Mouse (Mus musculus): ENCODE measurements around the gene Pou3f1. TPM values are rescaled to one million over a fixed set of nuclear protein-coding genes. Genes with fewer than 3 reads are reported as not detected.

The Pou3f1 gene
- polyA plus RNA-seq, 1 experiment from 2014 or later = not detected

DNA sequence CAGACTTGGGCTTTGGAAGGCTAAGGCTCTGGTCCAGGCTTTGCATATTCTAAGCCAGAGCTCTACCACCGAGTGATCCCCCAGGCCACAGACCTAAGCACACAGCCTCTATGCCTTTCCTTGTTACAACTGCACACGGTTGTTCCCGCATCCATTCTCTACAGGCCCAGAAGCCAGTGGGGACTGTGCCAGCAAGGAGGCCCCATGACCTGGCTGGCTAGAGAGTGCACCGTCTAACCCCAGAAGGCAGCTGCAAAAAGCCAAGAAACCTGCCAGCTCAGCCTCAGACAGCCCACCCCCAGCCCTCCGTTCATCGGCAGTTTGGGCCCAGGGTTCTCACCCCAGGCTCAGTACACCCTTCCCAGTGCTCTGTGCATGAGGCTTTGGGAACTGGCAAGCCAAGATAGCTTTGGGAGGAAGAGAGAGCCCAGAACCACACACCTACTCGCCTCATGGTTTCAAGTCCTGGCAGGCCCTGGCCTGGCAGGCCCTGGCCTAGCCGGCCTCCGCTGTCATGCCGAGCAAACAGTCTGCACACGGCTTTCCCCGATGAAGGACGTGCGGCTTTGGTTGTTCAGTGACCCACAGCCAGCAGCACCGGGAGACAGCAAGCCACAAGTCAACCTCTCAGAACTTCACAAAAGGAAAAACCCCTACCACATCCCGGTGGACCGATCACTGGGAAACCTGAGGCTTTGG is 17.9 kb downstream of the Pou3f1 start:
- TF ChIP-seq CTCF (IDR thresholded peaks at IDR 0.05; ENCODE audit: low read depth) = no peak
- no peak for TF ChIP-seq EP300 (IDR thresholded peaks at IDR 0.05; ENCODE audit: low read depth)
- Histone ChIP-seq H3K27me3 (ENCODE audit: insufficient read depth, low read length) (peaks cover 21% of the 10 kb centered on the region), H3K4me3 (ENCODE audit: low read depth, low read length) (no peak overlapping the region), H3K9me3 (ENCODE audit: low read length) (no peaks in the 10 kb centered on the region), H3K9ac (replicated peaks) (no peak overlapping the region), H3K4me2 (ENCODE audit: low read depth, low read length) (no peak overlapping the region), H3K27ac (ENCODE audit: low read depth) (no peak overlapping the region), H3K36me3 (replicated peaks; ENCODE audit: insufficient read depth, low read length) (peaks cover 9% of the 10 kb centered on the region), H3K4me1 (ENCODE audit: insufficient read depth) (no peaks in the 10 kb centered on the region)
- 76% methylated on average over 17 of the region's 17 CpGs for WGBS (ENCODE audit: insufficient replicate concordance)
- ATAC-seq = no peak
- no peak for DNase-seq

DNA sequence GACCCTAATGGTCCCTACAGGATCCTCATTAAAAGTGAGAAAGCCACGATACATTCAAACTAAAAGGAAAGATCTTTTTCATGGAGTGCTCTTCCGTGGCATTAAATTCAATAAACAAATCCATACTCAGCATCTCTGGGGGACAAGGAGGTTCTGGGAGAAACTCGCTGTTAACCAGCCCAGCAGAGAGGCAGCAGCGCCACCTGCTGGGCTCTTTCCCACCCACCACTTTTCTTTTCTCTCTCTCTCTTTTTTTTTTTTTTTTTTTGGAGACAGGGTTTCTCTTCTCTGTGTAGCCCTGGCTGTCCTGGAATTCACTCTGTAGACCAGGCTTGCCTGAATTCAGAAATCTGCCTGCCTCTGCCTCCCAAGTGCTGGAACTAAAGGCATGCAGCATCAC is 18.4 kb downstream of the Pou3f1 start:
- no peak overlapping the region for H3K27ac ChIP-seq (ENCODE audit: low read depth)
- no peak overlapping the region for H3K4me2 ChIP-seq (ENCODE audit: low read depth, low read length)
- peaks cover 21% of the 10 kb centered on the region for H3K27me3 ChIP-seq (ENCODE audit: insufficient read depth, low read length)
- peaks cover 14% of the 10 kb centered on the region for H3K36me3 ChIP-seq (replicated peaks; ENCODE audit: insufficient read depth, low read length)
- 9% methylated on average over 4 of the region's 4 CpGs for WGBS (ENCODE audit: insufficient replicate concordance)
- peak; percentile 72 for DNase-seq
- H3K4me1 ChIP-seq (ENCODE audit: insufficient read depth) = no peaks in the 10 kb centered on the region
- no peak overlapping the region for H3K9ac ChIP-seq (replicated peaks)
- no peak overlapping the region for H3K4me3 ChIP-seq (ENCODE audit: low read depth, low read length)
- TF ChIP-seq CTCF (IDR thresholded peaks at IDR 0.05; ENCODE audit: low read depth) = peak; percentile 80
- no peak for TF ChIP-seq EP300 (IDR thresholded peaks at IDR 0.05; ENCODE audit: low read depth)
- H3K9me3 ChIP-seq (ENCODE audit: low read length) = no peaks in the 10 kb centered on the region
- ATAC-seq = no peak

DNA sequence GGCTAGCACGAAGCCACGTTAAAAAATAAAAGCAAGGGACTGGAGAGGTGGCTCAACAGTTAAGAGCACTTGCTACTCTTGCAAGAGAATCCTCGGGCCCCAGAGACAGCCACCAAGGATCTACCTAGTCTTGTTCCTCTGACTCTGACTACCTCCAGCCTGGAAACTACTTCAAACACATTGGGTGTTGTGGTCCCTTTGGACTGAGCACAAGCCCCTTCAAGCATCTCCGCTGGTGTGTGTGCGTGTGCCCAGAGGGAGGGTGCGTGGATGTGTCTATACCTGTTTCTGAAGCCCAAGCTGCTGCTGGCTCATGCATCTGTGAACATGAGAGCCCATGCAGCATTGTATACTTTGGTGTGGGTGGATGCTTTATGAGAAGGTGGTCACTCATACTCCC is 19.4 kb downstream of the Pou3f1 start:
- H3K4me2 ChIP-seq (ENCODE audit: low read depth, low read length) = no peak overlapping the region
- DNase-seq = no peak
- H3K4me3 ChIP-seq (ENCODE audit: low read depth, low read length) = no peak overlapping the region
- WGBS (ENCODE audit: insufficient replicate concordance) = 80% methylated on average over 6 of the region's 6 CpGs
- no peak for ATAC-seq
- no peaks in the 10 kb centered on the region for H3K9me3 ChIP-seq (ENCODE audit: low read length)
- no peaks in the 10 kb centered on the region for H3K4me1 ChIP-seq (ENCODE audit: insufficient read depth)
- no peak overlapping the region for H3K9ac ChIP-seq (replicated peaks)
- H3K27ac ChIP-seq (ENCODE audit: low read depth) = no peak overlapping the region
- no peak for TF ChIP-seq EP300 (IDR thresholded peaks at IDR 0.05; ENCODE audit: low read depth)
- TF ChIP-seq CTCF (IDR thresholded peaks at IDR 0.05; ENCODE audit: low read depth) = no peak
- H3K36me3 ChIP-seq (replicated peaks; ENCODE audit: insufficient read depth, low read length) = peaks cover 24% of the 10 kb centered on the region
- peaks cover 18% of the 10 kb centered on the region for H3K27me3 ChIP-seq (ENCODE audit: insufficient read depth, low read length)

DNA sequence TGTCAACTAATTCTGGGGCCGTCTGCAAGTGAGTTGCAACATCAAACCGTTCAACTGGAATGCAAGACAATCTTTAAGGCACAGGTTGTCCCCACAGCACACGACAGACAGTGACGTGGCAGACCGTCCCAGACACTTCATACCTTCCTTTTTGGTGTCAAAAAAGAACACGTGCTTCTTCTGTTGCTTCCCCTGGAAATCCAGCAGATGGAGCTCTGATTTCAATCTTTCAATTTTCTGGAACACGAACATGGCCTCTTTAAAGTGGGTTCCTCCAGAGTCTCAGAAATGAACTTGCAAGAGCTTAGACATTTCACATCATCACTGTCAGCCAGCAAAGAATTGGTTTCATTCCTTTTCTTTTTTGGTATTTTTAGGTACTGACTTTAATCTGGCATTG is 25.7 kb downstream of the Pou3f1 start:
- Histone ChIP-seq H3K4me3 (ENCODE audit: low read depth, low read length) (no peak overlapping the region), H3K9me3 (ENCODE audit: low read length) (no peaks in the 10 kb centered on the region), H3K27me3 (ENCODE audit: insufficient read depth, low read length) (no peaks in the 10 kb centered on the region), H3K4me1 (ENCODE audit: insufficient read depth) (no peaks in the 10 kb centered on the region), H3K4me2 (ENCODE audit: low read depth, low read length) (no peak overlapping the region), H3K36me3 (replicated peaks; ENCODE audit: insufficient read depth, low read length) (peaks cover 51% of the 10 kb centered on the region), H3K27ac (ENCODE audit: low read depth) (no peak overlapping the region), H3K9ac (replicated peaks) (no peak overlapping the region)
- 55% methylated on average over 7 of the region's 7 CpGs for WGBS (ENCODE audit: insufficient replicate concordance)
- peak; percentile 61 for TF ChIP-seq CTCF (IDR thresholded peaks at IDR 0.05; ENCODE audit: low read depth)
- no peak for TF ChIP-seq EP300 (IDR thresholded peaks at IDR 0.05; ENCODE audit: low read depth)
- ATAC-seq (no peak), DNase-seq (no peak)

DNA sequence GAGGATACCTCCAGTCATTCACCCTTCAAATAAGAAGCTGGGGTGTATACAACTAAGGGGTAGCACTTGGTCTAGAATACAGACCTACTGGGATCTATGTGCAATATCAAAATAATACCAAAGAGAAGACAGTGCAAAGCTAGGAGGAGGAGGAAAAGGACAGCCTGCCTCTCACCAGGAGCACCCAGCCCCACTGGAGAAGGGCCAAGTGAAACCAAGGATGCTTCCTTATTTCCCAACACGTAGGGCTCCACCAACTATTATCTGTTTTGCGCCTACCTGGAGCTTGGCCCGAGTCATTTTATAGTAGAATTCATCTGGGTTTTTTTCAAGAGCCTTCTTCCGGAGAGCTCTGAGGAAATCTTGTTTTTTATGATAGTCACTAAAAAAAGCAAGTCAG is 26.9 kb downstream of the Pou3f1 start:
- Histone ChIP-seq H3K36me3 (replicated peaks; ENCODE audit: insufficient read depth, low read length) (peaks cover 54% of the 10 kb centered on the region), H3K27ac (ENCODE audit: low read depth) (no peak overlapping the region), H3K9ac (replicated peaks) (no peak overlapping the region), H3K4me1 (ENCODE audit: insufficient read depth) (no peaks in the 10 kb centered on the region), H3K9me3 (ENCODE audit: low read length) (no peaks in the 10 kb centered on the region), H3K27me3 (ENCODE audit: insufficient read depth, low read length) (no peaks in the 10 kb centered on the region), H3K4me3 (ENCODE audit: low read depth, low read length) (no peak overlapping the region), H3K4me2 (ENCODE audit: low read depth, low read length) (no peak overlapping the region)
- no peak for TF ChIP-seq EP300 (IDR thresholded peaks at IDR 0.05; ENCODE audit: low read depth)
- no peak for TF ChIP-seq CTCF (IDR thresholded peaks at IDR 0.05; ENCODE audit: low read depth)
- ATAC-seq (no peak), DNase-seq (no peak)
- 78% methylated on average over 4 of the region's 4 CpGs for WGBS (ENCODE audit: insufficient replicate concordance)

DNA sequence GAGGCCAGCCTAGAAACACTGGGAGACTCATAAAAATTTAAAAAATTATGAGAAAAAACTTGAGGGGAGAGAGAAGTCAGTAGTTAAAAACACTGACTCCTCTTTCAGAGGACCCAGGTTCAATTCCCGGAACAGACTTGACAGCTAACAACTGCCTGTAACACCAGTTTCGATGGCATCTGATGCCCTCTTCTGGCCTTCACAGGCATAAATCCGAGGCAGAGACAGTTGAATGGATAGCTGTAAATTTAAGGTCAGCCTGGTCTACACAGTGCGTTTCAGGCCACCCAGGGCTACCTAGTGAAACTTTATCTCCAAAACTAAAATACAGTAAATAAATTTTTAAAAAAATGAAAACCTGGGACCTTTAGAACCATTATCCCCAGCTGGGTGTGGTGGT is 28.4 kb downstream of the Pou3f1 start:
- DNase-seq (no peak), ATAC-seq (no peak)
- no peak overlapping the region for H3K4me2 ChIP-seq (ENCODE audit: low read depth, low read length)
- no peaks in the 10 kb centered on the region for H3K9me3 ChIP-seq (ENCODE audit: low read length)
- WGBS (ENCODE audit: insufficient replicate concordance) = 74% methylated on average over 4 of the region's 4 CpGs
- peak; percentile 43 for TF ChIP-seq CTCF (IDR thresholded peaks at IDR 0.05; ENCODE audit: low read depth)
- TF ChIP-seq EP300 (IDR thresholded peaks at IDR 0.05; ENCODE audit: low read depth) = no peak
- H3K27me3 ChIP-seq (ENCODE audit: insufficient read depth, low read length) = no peaks in the 10 kb centered on the region
- peaks cover 40% of the 10 kb centered on the region for H3K36me3 ChIP-seq (replicated peaks; ENCODE audit: insufficient read depth, low read length)
- H3K27ac ChIP-seq (ENCODE audit: low read depth) = no peak overlapping the region
- H3K9ac ChIP-seq (replicated peaks) = no peak overlapping the region
- H3K4me3 ChIP-seq (ENCODE audit: low read depth, low read length) = no peak overlapping the region
- H3K4me1 ChIP-seq (ENCODE audit: insufficient read depth) = no peaks in the 10 kb centered on the region

Data from liver, postnatal 0 days (tissue).